Mouse (Mus musculus) urinary bladder, postnatal 10 days (tissue): ENCODE measurements around the gene Thumpd2.

Experiments
- DNase-seq: peaks from one replicate; pipeline ENCODE4 v3.0.0; 2022; ENCODE audit warnings: low spot score

Gene Thumpd2

DNA sequence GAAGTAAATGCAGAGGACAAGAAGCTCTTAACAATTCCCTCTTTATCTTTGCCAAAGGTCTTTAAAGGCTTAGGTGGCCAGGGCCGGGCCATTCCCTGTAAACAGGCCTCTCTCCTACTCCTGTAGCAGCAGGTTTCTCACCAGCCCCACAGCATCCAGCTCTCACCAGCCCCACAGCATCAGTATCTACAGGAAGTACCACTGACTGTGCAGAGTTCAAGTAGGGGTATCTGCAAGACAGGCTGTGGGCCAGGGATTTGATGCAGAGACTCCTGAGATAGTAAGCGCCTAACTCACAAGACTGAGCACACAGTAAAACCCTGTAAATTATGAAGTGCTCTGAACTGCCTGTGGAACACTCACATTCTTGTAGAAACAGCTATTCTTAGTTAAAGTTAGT lies 31.9 kb downstream of the Thumpd2 start:
- no peak for DNase-seq

DNA sequence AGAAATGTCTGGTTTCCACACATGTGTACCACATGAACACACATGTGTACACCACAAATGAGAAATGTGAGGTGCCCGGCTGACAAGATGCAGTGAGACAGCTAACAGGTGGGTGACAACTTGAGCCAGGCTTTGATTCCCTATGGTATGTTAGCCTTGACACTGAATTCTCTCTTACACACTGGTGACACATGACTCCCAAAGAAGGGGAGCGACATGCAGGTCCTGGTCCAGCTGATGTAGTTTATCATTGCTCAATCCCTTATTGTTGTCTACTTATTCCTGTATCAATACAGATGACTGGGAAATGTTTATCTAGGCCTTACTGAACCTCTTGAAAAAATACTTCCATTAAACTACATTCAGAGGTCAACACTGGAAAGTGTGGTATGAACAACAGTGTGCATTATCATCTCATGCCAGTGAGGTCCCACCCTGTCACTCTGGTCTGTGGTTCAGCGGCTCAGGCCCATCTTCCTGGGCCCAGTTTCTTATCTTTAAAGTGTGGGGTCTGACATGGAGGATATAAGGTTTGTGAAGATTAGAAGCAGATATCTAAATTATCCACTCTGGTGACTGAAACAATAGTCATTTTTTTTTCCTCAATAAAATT lies 32.9 kb downstream of the Thumpd2 start:
- DNase-seq, result no peak

DNA sequence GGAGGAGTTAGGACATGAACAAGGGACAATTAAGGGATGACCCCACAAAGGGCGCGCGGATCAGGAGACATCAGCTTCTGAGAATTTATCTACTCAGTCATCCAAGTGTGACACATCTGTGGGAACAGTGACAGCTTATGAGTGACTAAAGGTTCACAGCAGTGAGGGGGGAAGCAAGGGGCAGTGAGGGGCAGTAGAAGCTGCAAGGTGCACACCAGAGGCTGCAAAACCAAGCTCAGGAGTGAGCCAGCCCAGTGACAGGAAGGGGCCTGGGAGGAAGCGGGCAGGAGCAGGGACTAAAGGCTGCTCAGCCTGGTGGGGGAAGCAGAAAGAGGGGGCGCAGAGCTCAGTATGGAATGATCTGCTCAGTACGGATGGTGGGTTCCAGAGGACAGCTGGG lies 37.6 kb downstream of the Thumpd2 start:
- DNase-seq, result no peak

DNA sequence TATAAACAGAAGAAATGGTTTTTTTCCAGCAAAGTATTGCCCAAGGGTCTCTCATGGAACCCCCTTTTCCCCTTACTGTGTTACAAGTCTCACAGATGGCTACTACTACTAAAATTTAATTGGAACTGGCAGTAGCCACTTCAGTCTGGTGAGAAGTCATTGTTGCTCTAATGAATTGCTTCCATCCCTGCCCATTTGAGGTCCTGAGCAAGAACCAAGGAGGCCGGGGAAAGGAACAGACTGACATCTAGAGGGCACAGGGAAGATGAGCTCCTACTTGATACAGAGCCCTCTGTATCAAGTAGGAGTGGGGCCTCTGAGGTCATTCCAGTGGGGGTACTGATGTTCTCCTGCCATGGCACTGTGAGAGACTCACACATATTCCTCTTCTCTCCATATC lies 47.8 kb downstream of the Thumpd2 start:
- no peak for DNase-seq

DNA sequence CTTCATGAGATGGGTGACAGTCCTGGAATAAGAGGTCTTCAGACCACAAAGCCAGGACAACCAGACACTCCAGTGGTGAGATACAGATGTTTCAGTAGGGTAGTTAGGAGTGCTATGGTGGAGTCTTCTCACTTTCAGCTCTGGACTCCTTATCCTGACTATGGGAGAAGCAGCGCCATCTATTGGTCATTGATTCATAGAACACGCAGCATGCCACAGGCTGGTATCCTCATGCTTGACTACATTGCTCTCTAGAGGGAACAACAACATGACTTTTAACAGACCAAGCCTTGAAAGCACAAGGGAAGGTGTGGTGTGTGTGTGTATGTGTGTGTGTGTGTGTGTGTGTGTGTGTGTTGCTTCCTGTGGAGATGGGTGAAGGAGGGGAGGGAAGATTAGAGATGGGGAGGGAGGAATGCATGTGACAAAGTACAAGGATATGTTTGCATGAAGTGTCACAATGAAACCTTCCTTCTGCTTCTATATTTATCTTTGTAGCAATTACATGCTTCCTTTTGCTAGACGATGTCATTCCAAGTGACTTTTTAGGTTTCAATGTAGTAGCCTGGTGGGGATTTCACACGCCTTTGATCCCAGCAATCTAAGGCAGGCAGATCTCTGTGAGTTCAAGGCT lies 49.0 kb downstream of the Thumpd2 start:
- DNase-seq, result no peak

DNA sequence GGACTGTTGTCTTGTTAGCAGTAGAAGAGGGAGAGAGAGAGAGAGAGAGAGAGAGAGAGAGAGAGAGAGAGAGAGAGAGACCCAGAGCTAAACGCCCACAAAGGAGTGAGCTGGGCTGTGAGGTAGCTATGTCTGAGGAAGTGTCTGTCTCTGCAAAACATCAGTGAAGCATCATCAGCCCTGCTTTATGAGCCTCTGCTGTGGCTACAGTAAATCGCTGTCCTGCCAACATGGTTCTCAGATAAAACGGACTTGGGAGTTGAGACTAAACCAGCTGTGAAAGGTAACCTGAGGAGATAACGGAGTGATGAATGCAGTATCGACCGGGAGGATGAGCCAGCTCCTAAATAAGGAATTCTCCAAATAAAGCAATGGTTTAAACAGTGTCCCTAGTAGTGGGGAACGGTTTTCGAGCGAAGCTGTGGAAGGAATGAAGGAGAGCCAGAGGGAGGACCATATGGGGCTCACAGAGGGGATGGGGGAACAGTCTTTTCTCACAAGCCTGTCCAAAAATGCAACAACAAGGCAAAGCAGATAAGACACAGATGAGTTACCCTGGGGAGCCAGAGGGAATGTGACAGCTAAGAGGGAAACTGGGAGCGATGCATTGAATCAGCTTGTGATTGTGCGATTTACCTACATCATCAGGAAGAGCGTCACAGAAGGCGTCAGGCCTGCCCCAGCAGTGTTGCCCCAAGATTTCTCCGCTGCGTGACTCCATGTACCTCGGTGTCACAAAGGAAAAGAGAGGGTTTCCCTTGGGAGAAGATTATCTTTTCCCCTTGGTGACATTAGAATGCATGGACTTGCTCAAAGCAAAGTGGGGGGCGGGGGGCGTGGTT lies 53.8 kb downstream of the Thumpd2 start:
- DNase-seq, result no peak

DNA sequence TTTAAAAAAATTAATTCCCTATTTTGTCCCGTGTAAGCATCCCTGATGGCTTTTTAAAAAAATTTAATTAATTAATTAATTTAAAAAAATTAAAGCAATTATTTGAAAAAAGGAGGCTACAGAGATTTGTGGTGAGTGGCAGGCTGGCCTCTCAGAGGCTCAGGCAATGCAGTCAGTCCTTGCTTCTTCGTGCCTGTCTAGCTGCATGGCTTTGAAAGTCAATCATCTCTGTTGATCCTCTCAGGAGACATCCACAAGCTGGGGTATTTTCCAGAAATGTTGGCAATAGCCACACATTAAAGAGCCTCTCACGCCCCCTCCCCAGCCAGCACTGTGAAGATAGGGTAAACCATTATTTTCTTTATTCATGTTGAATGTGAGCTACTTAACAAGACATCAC lies 54.7 kb downstream of the Thumpd2 start:
- no peak for DNase-seq

DNA sequence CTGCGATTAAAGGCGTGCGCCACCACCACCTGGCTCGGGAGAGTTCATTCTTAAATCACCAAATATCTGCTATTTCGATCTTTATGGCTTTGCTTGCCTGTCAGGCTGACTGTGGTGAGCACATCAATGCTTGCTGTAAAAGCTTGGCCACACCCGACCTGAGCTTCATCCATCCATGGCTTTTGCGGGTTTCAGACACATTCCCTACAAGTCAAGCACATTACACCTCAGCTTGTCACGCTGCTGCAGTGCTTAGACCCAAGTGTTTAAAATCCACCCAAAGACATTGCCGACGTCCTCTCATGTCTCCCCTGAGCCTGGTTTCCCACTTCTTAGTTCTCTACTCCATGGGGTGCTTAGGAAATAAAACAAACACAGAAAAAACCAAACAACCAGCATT lies 55.8 kb downstream of the Thumpd2 start:
- no peak for DNase-seq

DNA sequence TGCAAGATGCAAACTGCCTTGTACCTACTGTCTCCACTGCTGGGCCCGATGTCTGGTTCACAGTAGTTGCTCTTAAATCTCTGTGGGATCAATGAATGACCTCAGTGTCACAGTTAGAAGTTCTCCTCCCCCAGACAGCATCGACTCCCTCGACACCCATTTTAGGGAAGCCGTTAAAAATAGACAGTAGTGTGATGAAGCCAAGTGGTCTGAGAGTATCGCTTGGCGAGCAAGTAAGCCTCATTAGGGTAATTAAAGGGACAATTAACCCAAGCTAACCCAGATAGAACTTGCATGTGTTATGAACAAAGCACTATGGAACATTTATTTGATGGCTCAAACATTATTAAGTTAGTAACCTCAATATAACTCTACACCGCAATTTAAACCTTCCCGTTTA lies 59.6 kb downstream of the Thumpd2 start:
- DNase-seq, result no peak

DNA sequence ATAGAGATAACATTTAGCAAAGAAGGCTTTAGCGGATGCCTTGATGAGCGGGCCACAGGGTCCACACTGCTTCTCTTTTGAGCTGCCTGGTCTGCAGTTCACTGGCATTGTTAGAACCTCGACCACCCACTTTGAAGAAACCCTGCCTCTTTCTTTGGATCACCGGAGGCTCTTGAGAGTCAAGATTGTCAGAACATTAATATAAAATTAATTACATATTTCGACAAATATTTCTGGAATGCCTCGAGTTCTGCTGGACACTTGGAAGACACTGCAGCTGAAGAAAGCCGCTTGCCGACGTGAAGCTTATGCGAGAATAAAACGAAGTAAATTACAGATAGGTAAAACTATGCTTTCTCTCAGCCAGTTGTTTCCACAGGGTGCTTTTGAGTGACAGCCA lies 60.4 kb downstream of the Thumpd2 start:
- no peak for DNase-seq

DNA sequence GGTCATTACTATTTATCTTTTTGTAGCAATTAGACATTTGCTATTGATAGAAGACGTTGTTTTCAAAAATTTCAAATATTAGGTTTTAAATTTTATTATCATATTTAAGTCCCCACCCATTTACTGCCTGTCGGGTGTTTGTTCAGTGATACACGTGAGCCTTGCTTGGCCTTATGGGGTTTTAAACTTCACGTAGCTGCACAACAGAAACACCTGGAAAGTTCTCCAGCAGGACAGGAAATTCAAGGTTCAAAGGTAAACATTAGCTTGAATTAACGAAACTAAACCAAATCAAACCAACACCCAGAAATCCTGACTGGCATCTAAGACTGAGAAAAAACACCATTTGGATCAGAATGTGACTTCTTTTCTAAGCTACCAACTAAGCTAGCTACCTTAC lies 62.8 kb downstream of the Thumpd2 start:
- no peak for DNase-seq

DNA sequence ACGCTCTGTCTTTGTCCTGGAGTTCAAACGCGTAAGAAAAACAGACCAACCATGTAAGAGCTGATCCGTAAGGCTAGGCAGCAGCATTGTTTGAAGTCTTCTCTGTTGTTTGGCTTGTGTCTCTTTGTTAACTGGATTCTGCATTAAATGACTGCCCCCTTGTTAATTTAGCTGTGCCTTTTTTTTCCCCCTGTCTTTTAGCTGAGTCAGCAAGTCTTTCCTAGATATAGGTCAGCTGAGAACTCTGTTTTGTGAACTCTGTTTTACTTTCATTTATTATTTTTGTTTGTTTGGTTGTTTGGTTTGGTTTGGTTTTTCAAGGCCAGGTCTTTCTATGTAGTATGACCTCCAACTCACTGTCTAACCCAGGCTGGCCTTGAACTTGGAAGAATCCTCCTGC lies 63.2 kb downstream of the Thumpd2 start:
- no peak for DNase-seq

DNA sequence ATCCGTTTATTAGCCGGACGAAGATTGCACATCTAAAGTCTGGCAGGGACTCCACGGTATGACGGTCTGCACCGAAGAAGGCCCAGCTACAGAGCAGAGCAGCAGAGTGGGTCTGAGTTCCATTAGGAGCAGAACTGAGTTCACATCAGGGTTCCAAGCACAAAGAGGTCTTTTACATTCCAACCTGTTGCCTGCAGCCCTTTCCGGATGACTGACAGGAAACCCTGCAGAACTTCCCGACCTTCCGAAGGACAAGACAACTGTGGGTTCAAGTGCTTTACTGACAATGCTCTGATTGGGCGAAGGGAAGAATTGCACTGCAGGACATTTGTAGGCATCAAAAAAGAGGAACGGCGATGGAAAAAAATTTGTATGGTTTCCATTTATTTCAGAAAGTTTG lies 63.9 kb downstream of the Thumpd2 start:
- no peak for DNase-seq

DNA sequence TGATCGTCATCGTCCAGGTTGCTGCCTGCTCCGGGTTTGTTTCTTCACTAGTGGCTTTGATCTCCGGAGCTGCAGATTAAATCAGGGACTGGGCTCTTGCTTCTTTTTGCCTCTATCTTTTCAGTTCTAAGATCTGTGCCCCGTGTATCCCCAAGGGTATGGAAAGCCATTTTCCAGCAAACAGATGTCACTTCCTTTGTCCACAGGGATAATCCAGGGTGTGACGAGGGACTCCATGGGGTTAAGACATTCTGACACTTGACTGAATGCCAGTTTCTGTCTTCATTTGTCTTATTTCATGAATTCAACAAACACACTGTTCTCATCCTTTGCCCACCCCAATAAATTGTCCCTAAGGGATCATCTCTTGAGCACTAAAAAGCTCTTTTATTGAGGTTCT lies 65.9 kb downstream of the Thumpd2 start:
- no peak for DNase-seq

DNA sequence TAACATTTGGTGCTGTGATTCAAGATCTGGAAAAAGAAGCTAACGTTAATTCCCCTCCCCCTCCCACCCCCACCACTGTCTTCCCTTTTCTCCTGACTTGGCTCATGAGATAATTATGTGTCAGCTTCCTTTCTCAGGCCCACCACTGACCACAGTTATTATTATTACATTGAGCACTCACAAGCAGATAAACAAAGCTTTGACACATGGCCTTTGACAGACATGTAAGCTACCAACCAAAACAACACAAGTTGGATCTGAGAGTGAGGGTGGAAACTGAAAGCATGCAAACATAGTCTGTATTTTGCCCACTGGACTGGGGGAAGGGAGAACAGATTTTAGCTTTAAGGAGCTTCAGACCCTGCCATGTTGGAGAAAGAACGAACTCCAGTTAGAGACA lies 67.7 kb downstream of the Thumpd2 start:
- no peak for DNase-seq

DNA sequence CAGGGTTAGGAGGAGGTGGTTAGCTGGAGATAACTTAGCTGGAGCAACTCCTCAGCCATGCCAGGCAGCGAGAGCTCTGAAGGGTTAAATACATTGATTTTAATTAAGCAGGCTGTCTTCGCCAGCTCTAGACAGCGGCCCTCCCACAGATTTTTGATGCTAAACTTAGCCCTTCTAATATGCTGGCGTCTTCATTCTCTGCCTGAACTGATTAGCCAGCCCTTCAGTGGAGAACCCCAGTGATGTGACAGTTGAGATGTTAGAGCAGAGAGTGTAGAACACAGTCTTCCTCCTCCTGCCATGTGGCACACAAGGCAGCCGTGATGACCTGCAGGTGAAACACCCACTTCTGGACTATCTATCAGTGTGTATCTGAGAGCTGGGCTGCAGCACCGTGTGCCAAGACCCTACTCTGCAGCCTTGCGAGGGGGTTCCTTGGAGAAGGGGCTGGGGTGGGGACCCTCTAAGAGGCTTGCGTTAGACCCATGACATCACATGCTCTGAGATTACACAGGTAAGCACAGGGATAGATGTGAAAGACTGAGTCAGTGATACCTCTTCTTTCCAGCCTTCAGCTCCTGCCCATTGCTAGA lies 73.3 kb downstream of the Thumpd2 start:
- no peak for DNase-seq

DNA sequence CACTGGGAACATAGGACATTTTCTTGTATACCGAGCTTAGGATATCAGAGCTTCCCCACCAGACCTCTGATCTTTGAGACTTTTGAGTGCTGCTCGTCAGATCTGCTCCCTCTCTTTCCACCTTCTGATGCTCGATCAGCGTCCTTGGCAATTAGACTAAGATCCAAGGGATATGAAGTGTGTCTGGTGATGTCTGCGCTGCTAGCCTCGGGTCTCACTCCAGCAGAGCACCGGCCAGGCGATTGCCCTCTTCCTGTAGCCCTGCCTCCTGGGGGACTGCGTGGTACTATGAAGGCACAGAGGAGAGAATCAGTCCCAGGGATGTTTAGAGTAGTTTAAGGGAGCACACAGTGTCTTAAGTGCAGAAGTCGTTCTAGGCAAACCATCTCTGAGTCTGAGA lies 81.9 kb downstream of the Thumpd2 start:
- no peak for DNase-seq

DNA sequence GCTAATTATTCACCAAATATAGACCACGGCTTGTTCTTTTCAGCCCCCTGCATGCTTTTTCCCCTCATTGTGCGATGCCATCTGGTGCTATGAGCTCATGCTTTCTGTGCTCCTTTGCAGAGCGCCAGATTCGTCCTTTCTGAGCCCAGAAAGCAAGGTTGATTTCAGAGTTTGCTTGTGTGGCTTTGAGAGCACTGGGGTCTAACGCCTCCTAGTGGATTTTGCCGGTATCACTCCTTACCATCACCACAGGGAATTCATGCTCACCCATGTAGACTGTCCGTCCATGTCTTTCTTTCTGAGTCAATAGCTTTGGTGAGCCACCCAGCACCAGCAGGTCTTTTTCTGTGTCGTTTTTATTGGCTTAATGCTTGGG lies 82.5 kb downstream of the Thumpd2 start:
- no peak for DNase-seq

DNA sequence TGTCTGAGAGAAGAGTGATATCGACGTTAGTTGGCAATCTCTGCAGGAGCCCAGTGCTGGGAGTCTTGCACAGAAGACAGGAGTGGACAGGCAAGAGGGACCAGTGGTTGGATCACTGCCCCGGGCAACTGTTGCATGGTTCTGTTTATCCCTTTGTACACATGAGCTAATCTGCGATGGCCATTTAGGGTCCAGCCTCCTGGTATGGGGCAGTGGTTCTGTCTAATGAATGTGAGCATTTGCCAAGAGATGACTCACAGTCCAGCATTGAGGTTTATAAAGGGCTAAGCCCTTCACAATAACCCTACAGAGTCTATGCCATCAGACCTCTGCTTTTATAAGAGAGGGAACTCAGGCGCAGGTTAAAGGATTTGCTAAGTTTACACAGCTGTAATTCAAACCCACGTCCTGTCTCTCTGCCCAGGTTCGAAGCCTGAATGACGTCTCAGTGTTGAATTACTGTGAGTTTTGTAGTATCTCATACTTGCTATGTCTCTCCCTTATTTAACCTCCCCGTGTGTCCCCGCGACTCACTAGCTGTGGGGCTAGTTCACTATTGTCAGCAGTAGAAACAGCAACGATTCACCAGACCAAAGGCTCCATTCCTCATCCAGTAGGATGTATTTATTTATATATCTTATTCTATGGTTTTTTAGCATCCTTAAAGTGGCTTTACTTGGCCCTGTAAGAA lies 83.0 kb downstream of the Thumpd2 start:
- no peak for DNase-seq

DNA sequence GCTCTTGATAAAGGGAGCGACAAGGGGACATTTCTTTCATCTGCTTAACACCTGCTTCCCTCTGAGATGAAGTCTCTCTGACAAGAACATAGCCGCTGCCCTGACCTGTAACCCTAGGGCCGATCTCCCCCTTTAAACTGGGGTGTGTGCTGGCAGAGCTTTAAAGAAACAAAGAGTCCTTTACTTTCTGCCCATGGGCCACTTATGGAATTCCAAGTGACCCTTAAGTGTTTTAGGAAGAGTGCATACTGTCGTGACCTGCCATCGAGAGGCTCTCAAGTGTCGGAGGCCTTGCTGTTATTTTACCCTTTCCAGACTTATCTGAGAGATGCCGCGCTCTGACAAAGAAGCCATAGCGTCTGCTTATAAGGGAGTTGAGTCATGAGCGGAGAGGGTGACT lies 84.8 kb downstream of the Thumpd2 start:
- DNase-seq, result no peak

DNA sequence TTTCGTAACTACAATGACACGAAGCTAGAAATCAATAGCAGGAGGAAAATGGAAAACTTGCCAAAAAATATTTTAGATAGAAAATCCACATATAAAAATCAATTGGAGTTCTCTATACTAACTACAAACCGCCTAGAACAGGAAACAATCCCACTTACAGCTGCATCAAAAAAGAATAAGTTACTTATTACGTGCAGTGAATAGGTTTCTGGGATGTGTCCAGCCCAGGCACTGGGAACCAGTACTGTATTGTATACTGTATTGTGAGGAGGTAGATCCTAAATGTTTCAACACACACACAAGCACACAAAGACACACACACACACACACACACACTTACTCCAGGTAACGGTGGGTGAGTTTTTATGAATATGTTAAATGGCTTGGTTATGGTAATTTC lies 87.6 kb downstream of the Thumpd2 start:
- DNase-seq, result no peak
